Mouse (Mus musculus) CD4-positive, CD25-positive, alpha-beta regulatory T cell, adult 9 weeks (primary cell): ENCODE measurements around the gene Ino80b. TPM values are rescaled to one million over a fixed set of nuclear protein-coding genes. Genes with fewer than 3 reads are reported as not detected.

Experiments used
- polyA plus RNA-seq: library from polyadenylated mRNA; unstranded; fragments of 100-300 nt; shearing (Covaris generic); gene quantifications from one replicate; pipeline ENCODE4 v1.2.1, GENCODE M21; 2017

Ino80b gene
- polyA plus RNA-seq: 8.0 TPM

DNA sequence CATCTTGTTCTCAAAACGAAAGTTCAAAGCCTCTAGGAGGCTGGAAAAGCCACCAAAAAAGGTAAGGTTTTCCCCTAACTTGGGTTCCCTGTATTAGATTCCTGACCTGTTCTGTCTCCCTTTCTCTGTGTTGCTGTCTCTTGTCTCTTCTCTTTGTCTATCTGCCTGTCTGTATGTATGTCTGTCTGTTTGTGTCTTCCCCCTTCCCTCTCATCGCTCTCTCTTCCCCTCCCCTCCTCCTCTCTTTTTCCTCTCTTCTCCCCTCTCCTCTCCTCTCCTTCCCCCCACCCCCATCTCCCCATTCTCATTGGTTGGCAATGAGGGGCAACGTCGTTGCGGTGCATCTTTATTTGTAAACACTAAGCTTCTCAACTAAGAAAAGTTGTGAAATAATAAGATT lies at the start of gene Ino80b:
TSS of gene Ino80b (minus strand) at position 101 of the 400 bp plus-strand sequence.

DNA sequence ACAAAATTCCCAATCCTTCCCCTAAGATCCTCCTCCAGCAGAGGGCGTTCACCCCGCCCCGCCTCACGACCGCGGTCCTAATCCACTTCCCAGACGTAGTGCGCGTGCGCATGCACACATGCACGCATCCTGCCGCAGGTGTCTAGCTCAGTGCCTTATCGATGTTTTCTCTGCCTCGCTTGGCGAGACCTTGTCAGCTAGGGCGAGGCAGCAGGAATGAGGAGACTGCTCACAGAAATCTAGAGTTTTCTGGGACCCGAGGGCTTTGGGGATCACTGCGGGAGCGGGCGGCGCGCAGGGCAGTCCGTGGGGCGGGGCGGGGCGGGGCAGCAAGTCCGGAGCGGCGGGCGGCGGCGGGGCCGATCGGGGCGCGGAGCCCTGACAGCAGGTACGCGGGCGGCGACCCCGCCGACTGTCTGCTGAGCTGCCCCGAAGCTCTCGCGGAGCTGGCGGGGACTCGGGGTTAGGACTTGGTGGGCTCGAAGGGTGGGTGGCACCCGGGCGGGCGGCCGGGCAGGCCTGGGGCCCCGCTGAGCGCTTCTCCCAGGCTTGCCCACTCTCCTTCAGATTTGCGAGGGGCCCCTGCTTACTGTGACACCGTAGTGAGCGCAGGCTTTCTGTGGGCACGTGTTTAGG lies 40.5 kb upstream of the Ino80b start, which contains the start of gene Dctn1:
TSS of gene Dctn1 (plus strand) at position 314 of the 636 bp plus-strand sequence.

DNA sequence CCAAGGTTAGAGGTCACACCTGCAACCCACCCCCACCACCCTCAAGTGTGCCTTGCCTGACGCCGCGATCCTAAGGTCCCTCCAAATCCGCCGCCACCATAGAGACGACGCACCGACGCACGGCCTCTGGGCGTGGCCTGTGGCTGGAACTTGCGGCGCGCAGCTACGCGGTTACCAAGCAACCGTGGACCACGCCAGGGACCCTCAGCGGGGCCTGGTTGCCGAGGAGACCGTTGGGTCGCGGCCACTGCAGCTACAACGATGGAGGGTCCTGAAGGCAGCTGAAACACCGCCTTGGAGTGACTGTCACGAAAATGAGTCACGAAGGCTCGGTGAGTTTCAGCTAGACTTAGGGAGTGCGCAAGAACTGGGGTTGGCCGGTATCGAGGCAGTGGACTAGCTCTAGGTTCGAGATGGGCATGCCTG lies 31.0 kb upstream of the Ino80b start, which contains the start of the genes Wdr54 and 1700003E16Rik:
TSS of gene Wdr54 (minus strand) at position 139 of the 426 bp plus-strand sequence.
TSS of gene 1700003E16Rik (plus strand) at position 146 of the 426 bp plus-strand sequence.

DNA sequence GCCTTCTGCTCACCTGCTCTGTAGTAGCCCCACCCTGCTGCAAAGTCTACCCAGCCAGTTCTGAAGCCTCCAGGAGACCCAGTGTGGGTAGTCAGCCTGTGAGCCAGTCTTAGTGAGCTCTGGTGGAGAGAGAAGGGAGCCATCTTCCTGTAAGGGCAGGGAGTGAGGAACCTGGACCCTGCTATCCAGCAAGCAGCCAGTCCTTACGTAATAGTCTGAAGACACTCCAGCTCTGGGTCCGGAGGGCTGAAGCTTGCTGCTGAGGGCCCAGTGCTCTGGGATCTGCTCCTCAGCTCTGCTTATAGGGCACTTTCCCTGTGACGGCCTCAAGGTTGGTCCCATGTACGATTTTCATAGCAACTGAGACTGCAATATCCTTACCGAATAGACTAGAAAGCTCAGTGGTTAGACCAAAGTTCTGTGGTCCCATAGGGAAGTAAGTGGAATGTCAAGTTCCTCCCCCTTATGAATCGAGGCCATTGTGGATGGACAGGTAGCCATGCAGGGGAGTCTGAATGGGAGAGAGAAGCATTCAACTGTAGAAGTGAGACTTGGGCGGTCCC lies 9.8 kb upstream of the Ino80b start, which contains the start of gene Rtkn:
TSS of gene Rtkn (plus strand) at position 513 of the 563 bp plus-strand sequence.

DNA sequence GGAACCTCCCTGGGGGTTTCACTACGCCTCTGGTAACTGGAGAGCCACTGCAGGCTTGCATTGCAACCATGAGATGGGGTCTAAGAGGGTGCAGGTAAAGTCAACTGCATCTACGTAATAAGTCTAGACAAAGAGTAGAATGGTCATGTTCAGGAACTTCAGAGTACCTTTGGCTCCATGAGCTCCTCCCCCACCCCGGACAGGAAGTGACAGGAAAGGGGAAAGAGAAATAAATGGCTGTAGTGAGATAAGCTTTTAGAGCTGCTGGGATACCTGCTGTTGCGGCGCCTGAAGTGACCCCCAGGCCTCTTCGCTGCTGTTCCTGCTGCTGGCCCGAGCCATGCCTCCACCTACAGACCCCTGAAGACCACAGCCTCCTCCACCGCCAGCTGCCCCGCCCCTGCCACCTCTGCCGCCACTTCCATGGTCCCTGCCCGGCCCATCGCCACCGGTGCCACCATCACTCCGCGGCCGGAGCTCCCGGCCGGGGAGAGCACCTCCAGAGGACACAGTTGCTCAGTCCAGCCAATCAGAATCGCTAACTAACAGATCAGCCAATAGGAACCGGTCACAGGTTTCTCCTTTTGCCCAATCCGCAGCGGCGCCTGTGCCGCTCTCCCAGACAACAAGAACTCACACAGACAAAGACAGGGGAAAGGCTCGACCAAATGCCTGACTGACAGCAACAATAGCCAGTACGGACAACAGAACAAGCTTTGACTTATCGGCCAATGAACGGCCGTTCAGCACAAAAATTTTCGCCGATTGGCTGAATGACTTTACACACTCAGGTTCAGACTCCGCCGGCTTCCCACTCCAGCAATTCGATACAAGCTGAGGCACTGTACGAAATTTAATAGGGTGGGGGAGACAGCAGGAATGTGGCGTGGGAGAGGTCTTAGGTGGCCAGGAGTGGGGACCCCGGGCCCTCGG lies 4.0 kb downstream of the Ino80b start, which contains the start of gene Wbp1:
TSS of gene Wbp1 (minus strand) at position 630 of the 933 bp plus-strand sequence.

DNA sequence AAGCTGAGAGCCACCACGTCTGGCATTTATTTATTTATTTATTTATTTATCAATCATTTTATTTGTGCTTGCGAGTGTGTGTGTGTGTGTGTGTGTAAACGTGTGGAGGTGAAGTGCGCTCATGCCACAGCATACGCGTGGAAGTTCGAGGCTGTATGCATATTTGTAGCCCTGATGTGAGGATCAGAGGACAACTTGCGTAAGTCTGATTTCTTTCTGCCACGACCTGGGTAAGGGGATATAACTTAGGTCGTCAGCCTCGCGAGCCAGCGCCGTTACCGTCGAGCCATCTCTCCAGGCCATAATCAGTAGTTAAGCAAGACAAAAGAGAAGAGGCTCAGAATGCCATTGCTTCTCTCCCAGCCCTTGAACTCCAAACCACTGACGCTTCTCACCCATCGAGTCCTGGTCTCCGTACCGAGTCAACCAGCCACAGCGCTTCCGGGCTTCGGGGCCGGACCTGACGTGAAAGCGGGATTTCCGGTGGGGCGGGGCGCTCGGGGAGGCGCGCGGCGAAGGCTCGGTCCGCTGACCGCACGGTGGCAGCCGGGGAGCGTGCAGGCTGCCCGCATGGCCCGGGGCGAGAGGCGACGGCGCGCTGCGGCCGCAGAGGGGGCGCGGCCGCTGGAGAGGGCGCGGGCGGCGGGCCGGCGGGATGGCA lies 10.1 kb downstream of the Ino80b start, which contains the start of gene Mogs:
TSS of gene Mogs (plus strand) at position 486 of the 661 bp plus-strand sequence.

DNA sequence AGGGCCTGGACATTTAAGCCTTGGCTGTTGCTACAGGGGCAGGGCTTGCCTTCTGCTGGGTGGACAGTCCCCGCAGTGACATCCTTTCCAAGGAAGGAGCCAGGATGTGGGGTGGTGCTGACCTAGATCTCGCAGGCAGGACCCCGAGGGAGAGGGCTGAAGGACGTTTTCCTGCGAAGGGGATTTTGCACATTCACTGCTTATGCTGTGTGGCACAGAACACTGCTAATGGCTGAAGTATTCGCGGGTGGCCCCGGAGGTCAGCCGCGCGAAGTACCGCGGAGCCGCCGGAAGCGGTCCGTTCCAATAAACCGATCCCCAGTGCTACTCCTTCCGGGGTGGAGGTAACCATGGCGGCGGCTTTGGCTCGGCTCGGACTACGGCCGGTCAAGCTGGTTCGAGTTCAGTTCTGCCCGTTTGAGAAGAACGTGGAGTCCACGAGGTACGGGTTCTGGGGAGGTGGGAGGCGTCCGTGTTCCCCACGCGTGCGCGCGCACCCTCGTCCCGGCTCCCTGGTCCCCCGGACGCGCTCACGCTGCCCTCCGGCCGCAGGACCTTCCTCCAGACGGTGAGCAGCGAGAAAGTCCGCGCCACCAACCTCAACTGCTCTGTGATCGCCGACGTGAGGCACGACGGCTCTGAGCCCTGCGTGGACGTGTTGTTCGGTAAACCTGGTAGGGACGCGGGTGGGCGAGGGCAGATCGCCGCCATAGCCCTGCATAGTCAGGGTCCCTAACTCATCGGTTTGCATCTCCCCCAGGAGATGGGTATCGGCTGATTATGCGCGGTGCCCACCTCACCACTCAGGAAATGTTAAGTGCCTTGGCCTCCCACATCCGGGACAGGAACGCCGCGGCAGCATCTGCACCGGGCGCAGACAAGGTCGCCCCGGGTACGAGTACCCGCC lies 16.2 kb downstream of the Ino80b start, which contains the start of gene Mrpl53:
TSS of gene Mrpl53 (plus strand) at position 279 of the 907 bp plus-strand sequence.

DNA sequence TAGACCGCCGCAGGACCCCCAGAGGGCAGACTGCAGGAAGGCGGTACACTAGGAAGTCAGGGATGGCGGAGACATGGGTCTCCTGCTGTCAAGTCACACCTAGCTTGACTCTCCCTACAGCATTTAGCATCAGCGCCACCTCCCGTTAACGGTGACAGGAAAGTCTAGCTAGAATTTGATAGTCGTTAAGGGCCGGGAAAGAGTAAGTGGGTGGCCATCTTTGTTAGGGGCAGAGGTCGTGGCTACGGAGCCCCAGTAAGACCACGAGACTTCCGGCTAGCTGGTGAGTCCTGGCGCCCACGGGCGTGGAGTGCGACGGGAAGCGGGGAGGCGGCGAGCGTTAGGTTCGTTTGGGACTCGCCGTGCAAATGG lies 23.9 kb downstream of the Ino80b start, which contains the start of the genes Ccdc142 and Gm42688:
TSS of gene Ccdc142 (plus strand) at position 286 of the 372 bp plus-strand sequence.
TSS of gene Gm42688 (plus strand) at position 302 of the 372 bp plus-strand sequence.

DNA sequence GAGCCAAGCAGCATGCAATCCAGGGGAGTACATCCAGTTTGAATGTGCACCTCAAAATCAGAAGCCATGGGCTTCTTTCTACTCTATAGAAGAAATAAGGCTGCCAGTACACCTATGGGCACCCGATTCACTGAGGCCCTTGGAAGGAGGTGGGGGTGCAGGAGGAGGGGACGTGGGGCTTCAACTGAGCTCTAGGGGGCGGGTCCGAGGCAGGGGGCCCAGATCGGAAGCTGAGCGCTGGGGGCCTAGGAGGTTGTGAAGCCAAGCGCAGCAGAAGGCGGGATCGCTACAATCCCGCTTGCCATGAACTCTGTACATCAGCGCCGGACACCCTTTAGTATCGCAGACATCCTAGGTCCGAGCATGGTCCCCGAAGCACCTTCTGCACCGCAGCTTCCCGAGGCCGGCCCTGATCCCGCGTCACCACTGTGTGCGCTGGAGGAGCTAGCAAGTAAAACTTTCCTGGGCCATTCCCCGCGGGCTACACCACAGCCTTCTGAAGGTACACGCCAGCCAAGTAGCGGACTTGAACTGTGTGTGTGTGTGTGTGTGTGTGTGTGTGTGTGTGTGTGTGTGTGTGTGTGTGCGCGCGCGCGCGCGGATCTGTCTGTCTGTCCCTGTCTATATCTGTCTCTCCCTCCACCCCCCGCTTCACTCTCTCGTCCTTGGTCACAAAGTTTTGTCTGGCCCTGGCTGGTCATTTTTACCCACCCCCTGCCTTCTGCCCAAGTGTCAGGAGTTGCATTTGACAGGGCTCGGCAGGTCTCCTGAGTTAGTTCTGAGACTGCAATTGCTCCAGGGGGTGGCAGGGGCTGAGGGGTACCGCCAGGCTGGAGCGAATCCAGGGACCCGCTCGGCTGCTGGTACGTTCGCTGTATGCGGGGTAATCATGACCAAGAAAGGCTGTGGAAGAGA lies 38.9 kb downstream of the Ino80b start, which contains the start of gene Lbx2:
TSS of gene Lbx2 (plus strand) at position 247 of the 915 bp plus-strand sequence.

DNA sequence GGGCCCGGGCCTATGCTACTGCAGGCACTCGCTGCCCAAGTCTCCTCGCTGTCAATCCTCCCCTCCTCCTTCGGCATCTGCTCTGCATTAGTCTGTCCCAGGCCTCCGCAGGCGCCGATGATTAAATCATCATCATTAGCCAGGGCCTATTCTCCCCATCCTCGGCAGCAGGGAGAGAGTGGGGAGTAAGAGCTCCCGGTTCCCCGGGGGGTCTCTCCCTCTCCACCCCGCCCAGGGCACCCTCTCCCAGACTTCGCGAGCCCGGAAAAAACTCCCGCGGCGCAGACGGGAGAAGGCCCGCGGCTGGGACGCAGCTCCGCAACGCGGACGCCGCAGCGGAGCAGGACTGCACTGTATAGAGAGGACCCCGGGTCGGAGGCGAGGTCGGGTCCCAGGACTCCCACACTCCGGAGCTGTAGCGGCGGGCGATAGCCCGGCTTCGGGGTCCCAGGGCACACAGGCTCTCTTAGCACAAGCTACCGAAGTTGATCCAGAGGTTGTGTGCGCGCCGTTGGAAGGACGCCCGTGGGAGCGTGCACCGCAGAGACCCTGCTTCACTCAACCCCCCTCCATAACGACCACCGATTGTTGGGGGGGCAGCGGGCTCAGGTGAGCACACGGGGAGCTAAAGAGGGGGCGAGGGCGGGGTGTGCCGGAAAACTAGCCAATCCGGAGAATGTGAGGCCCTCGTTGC lies 47.5 kb downstream of the Ino80b start, which contains the start of gene Pcgf1:
TSS of gene Pcgf1 (plus strand) at position 240 of the 694 bp plus-strand sequence.

Other genes starting within 250 kb of the Ino80b start
- 2.9 TPM for gene Sema4f, start 185.7 kb downstream of the Ino80b start, polyA plus RNA-seq
- gene M1ap, start 178.5 kb downstream of the Ino80b start, polyA plus RNA-seq: 2.2 TPM
- 51.6 TPM for gene Dok1, start 92.0 kb downstream of the Ino80b start, polyA plus RNA-seq
- 0.16 TPM for gene Loxl3, start 91.3 kb downstream of the Ino80b start, polyA plus RNA-seq
- gene Aup1, start 70.9 kb downstream of the Ino80b start, polyA plus RNA-seq: 371 TPM
- 70.9 TPM for gene Htra2, start 70.2 kb downstream of the Ino80b start, polyA plus RNA-seq
- gene Dqx1, start 67.6 kb downstream of the Ino80b start, polyA plus RNA-seq: 3.3 TPM
- gene Tlx2, start 55.1 kb downstream of the Ino80b start, polyA plus RNA-seq: not detected
- 42.8 TPM for gene Pcgf1, start 47.6 kb downstream of the Ino80b start, polyA plus RNA-seq
- not detected for gene Lbx2, start 39.1 kb downstream of the Ino80b start, polyA plus RNA-seq
- 4.4 TPM for gene Ccdc142, start 23.8 kb downstream of the Ino80b start, polyA plus RNA-seq
- gene Gm42688, start 23.8 kb downstream of the Ino80b start, polyA plus RNA-seq: 3.9 TPM
- gene Mrpl53, start 16.4 kb downstream of the Ino80b start, polyA plus RNA-seq: 65.3 TPM
- gene Mogs, start 9.9 kb downstream of the Ino80b start, polyA plus RNA-seq: 4.5 TPM
- 67.6 TPM for gene Wbp1, start 3.9 kb downstream of the Ino80b start, polyA plus RNA-seq
- gene Rtkn, start 10.0 kb upstream of the Ino80b start, polyA plus RNA-seq: 0.91 TPM
- gene Wdr54, start 31.0 kb upstream of the Ino80b start, polyA plus RNA-seq: 1.4 TPM
- gene 1700003E16Rik, start 31.0 kb upstream of the Ino80b start, polyA plus RNA-seq: not detected
- 67.1 TPM for gene Dctn1, start 40.5 kb upstream of the Ino80b start, polyA plus RNA-seq
- 0.94 TPM for gene Slc4a5, start 94.4 kb upstream of the Ino80b start, polyA plus RNA-seq
- 85.7 TPM for gene Mthfd2, start 200.5 kb upstream of the Ino80b start, polyA plus RNA-seq
- gene Mob1a, start 200.6 kb upstream of the Ino80b start, polyA plus RNA-seq: 67.5 TPM
- gene Bola3, start 223.7 kb upstream of the Ino80b start, polyA plus RNA-seq: 41.7 TPM